Mouse (Mus musculus): ENCODE measurements around the gene Dnajb1.

Dnajb1 gene

DNA sequence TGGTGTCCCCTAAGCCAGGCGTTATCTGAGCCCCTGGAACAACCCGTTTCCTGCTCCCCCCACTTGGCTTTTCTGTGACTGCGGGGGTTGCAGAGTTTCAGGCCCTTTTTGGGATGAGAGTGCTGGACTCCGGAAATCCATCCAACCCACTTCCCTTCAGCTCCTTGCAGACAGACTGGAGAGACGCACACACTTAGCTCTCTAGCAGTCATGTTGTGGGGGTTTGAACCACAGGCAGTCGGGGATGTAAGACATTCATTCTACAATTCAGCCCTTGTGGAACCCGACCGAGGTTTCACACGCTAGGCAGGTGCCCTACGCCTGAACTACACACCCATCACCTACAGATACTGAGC is 45.6 kb downstream of the Dnajb1 start:
- DNase-seq (ENCODE audit: low spot score in 2 of 2), result peak; percentile 31 to 49

DNA sequence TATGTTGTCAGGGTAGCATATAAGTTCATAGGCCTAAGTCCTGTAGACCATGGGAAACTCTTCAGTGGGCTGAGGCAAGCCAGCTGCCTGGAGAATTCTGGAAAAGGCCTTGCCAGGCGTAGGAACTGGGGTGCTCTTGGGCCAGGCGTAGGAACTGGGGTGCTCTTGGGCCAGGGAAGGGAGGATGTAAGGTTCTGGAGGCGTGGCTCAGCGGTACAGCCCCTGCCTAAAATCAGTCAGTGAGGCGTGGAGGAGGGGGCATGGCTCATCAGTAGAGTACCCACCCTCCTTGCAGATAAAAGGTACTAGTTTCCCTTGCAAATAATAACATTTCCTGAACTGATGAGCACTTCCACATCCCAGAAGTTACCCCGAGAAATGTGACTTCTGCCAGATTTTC is 46.7 kb downstream of the Dnajb1 start:
- DNase-seq (ENCODE audit: low spot score in 2 of 2), result peak in 1 of 2 experiments; percentile 27

DNA sequence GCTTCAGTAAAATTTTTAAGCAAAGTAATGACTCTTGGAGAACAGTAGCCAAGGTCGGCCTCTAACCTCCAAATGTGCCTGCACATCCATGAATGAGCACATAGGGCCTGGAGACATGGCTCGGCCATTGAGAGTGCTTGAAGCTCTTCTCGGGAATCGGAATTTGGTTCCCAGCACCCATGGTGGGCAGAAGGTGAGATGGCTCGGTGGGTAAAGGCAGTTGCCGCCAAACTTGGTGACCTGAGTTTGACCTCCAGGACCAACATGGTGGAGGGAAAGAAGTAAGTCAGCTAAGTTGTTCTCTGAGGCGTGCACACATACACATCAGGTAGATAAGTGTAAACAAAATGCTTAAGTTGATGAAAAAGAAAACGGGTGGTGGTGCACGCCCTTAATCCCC is 48.0 kb downstream of the Dnajb1 start:
- peak; percentile 25 to 32 for DNase-seq (ENCODE audit: low spot score in 2 of 2)

DNA sequence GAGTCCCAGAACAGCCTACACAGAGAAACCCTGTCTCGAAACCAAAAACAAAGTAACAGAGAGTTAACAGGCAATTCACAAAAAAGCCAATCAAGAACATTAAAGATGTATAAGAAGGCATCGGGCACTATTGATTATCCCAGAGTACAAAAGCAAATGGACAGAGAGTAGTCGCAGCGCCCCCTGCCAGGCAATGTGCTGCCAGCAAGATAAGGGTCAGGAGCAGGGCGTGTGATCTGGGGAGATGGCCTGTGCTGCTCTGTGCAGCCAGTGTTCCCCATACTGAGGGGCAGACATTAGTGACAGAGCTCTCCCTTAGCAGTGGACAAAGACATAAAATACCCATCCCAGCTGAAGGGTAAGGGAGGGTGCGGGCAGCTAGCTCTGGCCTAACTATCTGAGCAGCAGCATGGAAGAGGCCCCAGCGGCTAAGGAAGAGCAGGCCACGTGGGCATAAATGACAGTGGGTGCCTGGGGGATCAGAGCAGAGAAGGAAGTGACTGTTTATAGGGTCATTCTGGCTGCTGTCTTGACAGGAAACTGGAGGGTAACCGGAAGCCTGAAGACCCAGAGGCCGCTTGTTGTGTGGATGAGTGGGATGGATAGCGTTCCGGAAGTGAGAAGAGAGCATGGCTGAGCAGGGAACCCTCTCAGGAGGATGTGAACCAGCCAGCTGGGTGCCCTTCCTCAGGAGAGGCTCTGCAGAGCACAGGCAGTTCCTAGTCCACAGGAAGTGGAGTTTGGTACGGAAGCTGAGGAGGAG is 48.7 kb downstream of the Dnajb1 start:
- DNase-seq (ENCODE audit: low spot score in 2 of 2), result peak; percentile 38 to 56

DNA sequence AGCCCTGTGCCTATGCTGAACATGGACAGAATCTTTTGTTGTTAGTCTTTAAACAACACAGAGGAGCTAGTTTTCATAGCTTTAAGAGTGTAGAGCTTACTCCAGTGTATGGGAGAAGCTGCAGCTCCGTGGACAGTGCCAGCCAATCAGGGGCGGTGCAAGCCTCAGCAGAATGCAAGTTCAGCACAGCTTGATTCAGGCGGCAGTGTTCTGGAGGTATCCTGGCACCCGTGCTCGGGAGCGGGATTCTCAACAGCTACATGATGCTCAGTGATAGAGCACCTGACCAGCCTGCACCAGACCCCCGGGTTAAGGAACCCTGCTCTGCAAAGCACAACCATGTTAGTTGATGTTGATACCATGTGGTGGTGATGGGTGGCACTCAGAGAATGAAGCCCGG is 52.6 kb downstream of the Dnajb1 start:
- peak; percentile 74 to 77 for DNase-seq (ENCODE audit: low spot score in 2 of 2)

DNA sequence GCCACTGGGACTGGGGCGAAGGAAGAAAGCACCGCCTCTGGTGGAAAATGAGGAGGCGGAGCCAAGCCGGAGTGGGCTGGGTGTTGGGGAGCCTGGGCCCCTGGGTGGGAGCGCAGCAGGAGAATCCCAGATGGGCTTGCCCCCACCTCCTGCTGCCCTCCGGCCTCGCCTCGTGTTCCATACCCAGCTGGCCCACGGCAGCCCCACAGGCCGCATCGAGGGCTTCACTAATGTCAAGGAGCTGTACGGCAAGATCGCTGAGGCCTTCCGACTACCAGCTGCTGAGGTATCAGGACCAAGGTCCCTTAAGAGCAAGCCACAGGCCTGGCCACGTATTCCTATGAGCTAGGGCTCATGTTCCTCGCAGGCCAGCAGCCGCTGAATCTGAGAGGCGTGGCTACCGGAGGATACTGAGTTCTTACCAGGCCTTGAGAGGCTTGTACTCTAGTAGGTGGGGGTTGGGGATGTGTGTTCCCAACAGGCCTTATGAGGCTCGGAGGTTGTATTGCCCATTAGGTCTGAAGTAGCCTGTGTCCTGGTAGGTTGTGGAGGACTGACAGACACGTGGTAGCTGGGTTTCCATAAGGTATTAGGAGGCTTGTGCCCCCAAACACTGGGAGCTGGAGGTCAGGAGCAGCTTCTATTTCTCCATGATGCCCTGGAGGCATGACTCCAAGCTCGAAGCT is 53.1 kb downstream of the Dnajb1 start:
- DNase-seq (ENCODE audit: low spot score in 2 of 2), result peak in 1 of 2 experiments; percentile 47

All from right cerebral cortex, postnatal 10 days (tissue).